Mouse (Mus musculus): ENCODE measurements around the gene Tor4a. TPM values are rescaled to one million over a fixed set of nuclear protein-coding genes. Genes with fewer than 3 reads are reported as not detected.

Tor4a gene
- total RNA-seq, 1 experiment from 2014 or later: 33.9 TPM

- DNase-seq: no peak
Measured at GRCm38 (mm10) chr2:25186575-25186930, 10.1 kb downstream of the Tor4a start.

GRCm38 (mm10) chr2:25185625-25186574 lies 10.8 kb downstream of the Tor4a start:
- peak; percentile 49 for DNase-seq

GRCm38 (mm10) chr2:25184496-25184895 lies 12.2 kb downstream of the Tor4a start:
- DNase-seq: no peak

- DNase-seq: no peak
Measured at GRCm38 (mm10) chr2:25183336-25183735, 13.3 kb downstream of the Tor4a start.

- DNase-seq: no peak
Measured at GRCm38 (mm10) chr2:25182664-25183063, 14.0 kb downstream of the Tor4a start.

GRCm38 (mm10) chr2:25181891-25182397 lies 14.7 kb downstream of the Tor4a start:
- DNase-seq: no peak

- peak; percentile 26 for DNase-seq
Measured at GRCm38 (mm10) chr2:25180973-25181890, 15.5 kb downstream of the Tor4a start.

GRCm38 (mm10) chr2:25180478-25180903 lies 16.2 kb downstream of the Tor4a start, which contains the start of gene Nrarp:
TSS of gene Nrarp (plus strand) at chr2:25180758.
- DNase-seq: peak; percentile 91

GRCm38 (mm10) chr2:25179566-25180217 lies 17.0 kb downstream of the Tor4a start:
- no peak for DNase-seq

- DNase-seq: no peak
Measured at GRCm38 (mm10) chr2:25178285-25178972, 18.3 kb downstream of the Tor4a start.

- no peak for DNase-seq
Measured at GRCm38 (mm10) chr2:25177685-25178084, 19.0 kb downstream of the Tor4a start.

- DNase-seq: no peak
Measured at GRCm38 (mm10) chr2:25177076-25177475, 19.6 kb downstream of the Tor4a start.

- DNase-seq: no peak
Measured at GRCm38 (mm10) chr2:25176573-25176972, 20.1 kb downstream of the Tor4a start.

GRCm38 (mm10) chr2:25175690-25176078 lies 21.0 kb downstream of the Tor4a start:
- DNase-seq: no peak

GRCm38 (mm10) chr2:25174866-25175689 lies 21.6 kb downstream of the Tor4a start:
- no peak for DNase-seq

- DNase-seq: no peak
Measured at GRCm38 (mm10) chr2:25173821-25174220, 22.9 kb downstream of the Tor4a start.

GRCm38 (mm10) chr2:25172629-25173028 lies 24.1 kb downstream of the Tor4a start:
- DNase-seq: peak; percentile 37

- no peak for DNase-seq
Measured at GRCm38 (mm10) chr2:25171769-25172153, 24.9 kb downstream of the Tor4a start.

GRCm38 (mm10) chr2:25171101-25171768 lies 25.5 kb downstream of the Tor4a start:
- no peak for DNase-seq

All from adrenal gland, postnatal 25 days (tissue).